Comparison of ENCODE assay signal across 8 mouse cellular contexts in the genomic region with DNA sequence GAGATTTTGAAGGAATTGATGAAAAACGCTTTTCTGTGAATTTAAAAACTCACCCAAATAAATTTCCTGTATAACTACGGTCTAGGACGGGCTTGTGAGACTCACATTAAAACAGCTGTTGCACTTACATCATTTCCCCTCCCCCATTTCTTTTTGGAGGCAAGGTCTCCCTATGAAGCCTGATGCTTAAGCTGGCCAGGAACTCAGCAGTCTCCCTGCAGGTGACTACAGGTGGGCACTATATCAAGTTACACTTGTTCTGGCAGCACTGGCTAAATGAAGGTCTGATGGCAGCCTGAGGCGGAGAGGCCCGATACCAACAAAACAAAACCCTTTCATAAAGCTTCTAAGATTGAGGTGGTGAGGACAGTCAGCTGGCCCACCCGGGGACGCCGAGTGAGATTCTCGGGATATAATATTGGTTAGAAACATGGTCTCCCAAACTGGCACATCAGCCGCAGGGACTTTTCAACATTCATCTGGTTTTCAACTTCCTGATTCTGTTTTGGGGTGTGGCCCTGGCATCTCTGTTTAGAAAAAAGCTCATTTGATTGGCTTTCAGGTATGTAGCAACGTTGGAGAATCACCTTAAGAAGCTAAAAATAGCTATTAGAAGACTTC. TPM values are rescaled to one million over a fixed set of nuclear protein-coding genes. Genes with fewer than 3 reads are reported as not detected.
DNase-seq lines count a peak whose midpoint lies in the region; ATAC-seq and TF ChIP-seq lines count a peak whose summit lies in the region.

No protein-coding gene starts in this region.

- no peak for ATAC-seq in forebrain, embryonic 16.5 days
- ATAC-seq in intestine, embryonic 16.5 days, result peak; percentile 14; the same call in 1 of the 2 replicates
- ATAC-seq in lung, postnatal 0 days, result no peak; the same call in 1 of the 2 replicates

- peaks cover 20% of the 10 kb centered on the region for H3K4me1 ChIP-seq in forebrain, embryonic 16.5 days (replicated peaks; ENCODE audit: control insufficient read depth, insufficient read depth, low read length)
- peaks cover 6% of the 10 kb centered on the region for H3K4me1 ChIP-seq in intestine, embryonic 16.5 days (ENCODE audit: control insufficient read depth, insufficient read depth, low read length)
- H3K4me1 ChIP-seq in lung, postnatal 0 days (ENCODE audit: insufficient read depth, low read depth, low read length), result peaks cover 5% of the 10 kb centered on the region; the same call in 1 of the 2 replicates

- H3K27ac ChIP-seq in forebrain, embryonic 16.5 days (ENCODE audit: low read length), result peak overlapping the region; percentile 100
- peak overlapping the region; percentile 95 for H3K27ac ChIP-seq in intestine, embryonic 16.5 days (ENCODE audit: low read length)
- peak overlapping the region; percentile 95 for H3K27ac ChIP-seq in lung, postnatal 0 days (ENCODE audit: low read length)

- TF ChIP-seq CTCF in lung, postnatal 0 days (IDR thresholded peaks at IDR 0.05), result no peak

- H3K27me3 ChIP-seq in forebrain, embryonic 16.5 days (replicated peaks; ENCODE audit: control insufficient read depth, insufficient read depth, low read length), result no peaks in the 10 kb centered on the region
- H3K27me3 ChIP-seq in intestine, embryonic 16.5 days (replicated peaks; ENCODE audit: control insufficient read depth, insufficient read depth, low read length), result no peaks in the 10 kb centered on the region
- no peaks in the 10 kb centered on the region for H3K27me3 ChIP-seq in lung, postnatal 0 days (replicated peaks; ENCODE audit: insufficient read depth, low read length)

- H3K9me3 ChIP-seq in forebrain, embryonic 16.5 days (ENCODE audit: control insufficient read depth, low read length), result no peaks in the 10 kb centered on the region
- no peaks in the 10 kb centered on the region for H3K9me3 ChIP-seq in intestine, embryonic 16.5 days (ENCODE audit: control insufficient read depth, low read length)
- H3K9me3 ChIP-seq in lung, postnatal 0 days (ENCODE audit: low read length), result no peaks in the 10 kb centered on the region

- H3K4me2 ChIP-seq in forebrain, embryonic 16.5 days (ENCODE audit: low read length), result peak overlapping the region; percentile 53
- peak overlapping the region; percentile 53 for H3K4me2 ChIP-seq in intestine, embryonic 16.5 days (ENCODE audit: low read depth, low read length)
- H3K4me2 ChIP-seq in lung, postnatal 0 days (replicated peaks; ENCODE audit: low read depth, low read length), result peak overlapping the region; percentile 89

- peak overlapping the region; percentile 99 for H3K4me3 ChIP-seq in forebrain, embryonic 16.5 days (replicated peaks; ENCODE audit: low read length)
- H3K4me3 ChIP-seq in intestine, embryonic 16.5 days (ENCODE audit: low read length), result peak overlapping the region; percentile 100
- peak overlapping the region; percentile 98 for H3K4me3 ChIP-seq in lung, postnatal 0 days (ENCODE audit: low read depth, low read length)

- 9% methylated on average over 11 of the region's 11 CpGs for WGBS in forebrain, embryonic 16.5 days
- whole genome bisulfite sequencing in intestine, embryonic 16.5 days, result 8% methylated on average over 11 of the region's 11 CpGs
- 4% methylated on average over 11 of the region's 11 CpGs for WGBS in lung, postnatal 0 days

- DNase-seq in adrenal gland, adult 18-20 months (ENCODE audit: low spot score in 2 of 2), result peak; percentile 21 to 29
- DNase-seq in adrenal gland, adult 2 months, result no peak
- peak; percentile 60 for DNase-seq in thymus, postnatal 4 days
- DNase-seq in thymus, adult 18-20 months, result no peak
- peak; percentile 90 for DNase-seq in lung, postnatal 0 days (ENCODE audit: low spot score)
- DNase-seq in spleen, postnatal 14 days (ENCODE audit: low spot score in 2 of 2), result peak; percentile 8 to 27

- H3K9ac ChIP-seq in forebrain, embryonic 16.5 days (replicated peaks; ENCODE audit: low read depth, low read length), result peak overlapping the region; percentile 94
- H3K9ac ChIP-seq in intestine, embryonic 16.5 days (ENCODE audit: low read depth, low read length), result peak overlapping the region; percentile 98
- H3K9ac ChIP-seq in lung, postnatal 0 days (replicated peaks; ENCODE audit: low read depth), result peak overlapping the region; percentile 82

- no peaks in the 10 kb centered on the region for H3K36me3 ChIP-seq in forebrain, embryonic 16.5 days (ENCODE audit: control insufficient read depth, insufficient read depth)
- H3K36me3 ChIP-seq in intestine, embryonic 16.5 days (ENCODE audit: control insufficient read depth, insufficient read depth, low read length), result no peaks in the 10 kb centered on the region
- no peaks in the 10 kb centered on the region for H3K36me3 ChIP-seq in lung, postnatal 0 days (ENCODE audit: insufficient read depth, low read length)

- TF ChIP-seq EP300 in lung, postnatal 0 days (IDR thresholded peaks at IDR 0.05), result no peak

RNA-seq across cellular contexts. Expression of gene Trim33, which starts 0.4 kb away (rescaled TPM):
- 10 to 100 TPM; 28.5 to 36.8 TPM for total RNA-seq in adrenal gland, adult 18-20 months (2021)
- total RNA-seq in adrenal gland, adult 2 months (2021), result 10 to 100 TPM; 30.8 to 44.2 TPM
- 5.3 and 6.3 TPM in 2 replicates for polyA plus RNA-seq in adrenal gland, adult 2 months (2012; rRNA removed)
- polyA plus RNA-seq in forebrain, embryonic 16.5 days (2015; fragmentation: Nextera tagmentation; extraction: Ambion mirVana), result 27.4 and 39.1 TPM in 2 replicates
- 11.6 and 12.3 TPM in 2 replicates for polyA plus RNA-seq in intestine, embryonic 16.5 days (2015; fragmentation: Nextera tagmentation; extraction: Ambion mirVana)
- polyA plus RNA-seq in lung, postnatal 0 days (2015; fragmentation: Nextera tagmentation; extraction: Ambion mirVana), result 8.8 and 10.6 TPM in 2 replicates

Comparison
In these comparisons a context has a peak if more than half of its experiments do, and no peak if none do; other contexts are left out.
1. DNase-seq: peak in adrenal gland, adult 18-20 months (2 of 2), thymus, postnatal 4 days (single experiment), lung, postnatal 0 days (single experiment) and spleen, postnatal 14 days (2 of 2); none in adrenal gland, adult 2 months (single experiment) and thymus, adult 18-20 months (0 of 2).
2. Peak in every context shown above with its lines, with median percentiles within 50 percentile points of each other: H3K27ac ChIP-seq, H3K4me2 ChIP-seq, H3K4me3 ChIP-seq and H3K9ac ChIP-seq.